ENCODE assay signal across 23 mouse cellular contexts in the genomic region with DNA sequence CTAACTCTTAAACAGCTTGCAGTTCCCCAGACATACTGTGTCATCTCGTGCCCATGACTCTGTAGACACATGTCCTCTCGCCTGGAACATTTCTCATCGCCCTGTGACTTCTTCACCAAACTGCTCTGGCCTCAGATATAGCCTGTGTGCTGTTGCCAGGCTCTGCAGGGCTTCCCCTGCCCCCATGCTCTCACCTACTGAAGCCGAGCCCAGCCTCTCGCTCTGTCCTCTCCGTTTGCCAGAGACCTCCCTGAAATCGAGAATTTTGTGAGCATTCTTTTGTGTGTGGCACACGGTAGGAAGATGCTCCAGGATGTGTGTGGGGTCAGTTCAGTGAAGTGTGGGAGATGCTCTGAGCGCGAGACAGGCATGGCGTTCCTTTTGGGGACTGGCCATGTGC.
DNase-seq lines count a peak whose midpoint lies in the region; ATAC-seq and TF ChIP-seq lines count a peak whose summit lies in the region.
"Had no signal": no experiment of that assay in that cellular context is flagged by ENCODE, and none has a peak within 500 bp of the region (broad histone marks: within the 10 kb centered on the region; RNA-seq: fewer than 3 reads in every experiment).

No protein-coding gene starts in this region.

- no peak overlapping the region for H3K9ac ChIP-seq in kidney, embryonic 15.5 days
- peak overlapping the region; percentile 15; the same call in 1 of the 2 replicates for H3K9ac ChIP-seq in ES-E14 (ENCODE audit: insufficient read depth, low read depth, low read length, poor library complexity, severe bottlenecking)
- H3K9ac ChIP-seq: embryonic facial prominence, embryonic 13.5 days; embryonic facial prominence, embryonic 15.5 days; forebrain, embryonic 12.5 days had no signal

- WGBS in kidney, embryonic 15.5 days, result 75% methylated on average over 11 of the region's 11 CpGs

- no peak overlapping the region for H3K27ac ChIP-seq in kidney, embryonic 15.5 days
- no peak overlapping the region for H3K27ac ChIP-seq in ES-E14 (ENCODE audit: insufficient read depth, low read depth, low read length, poor library complexity, severe bottlenecking)
- H3K27ac ChIP-seq: embryonic facial prominence, embryonic 13.5 days; embryonic facial prominence, embryonic 15.5 days; forebrain, embryonic 10.5 days; forebrain, embryonic 12.5 days had no signal

- no peaks in the 10 kb centered on the region for H3K9me3 ChIP-seq in kidney, embryonic 15.5 days (replicated peaks)
- H3K9me3 ChIP-seq in ES-E14 (ENCODE audit: control insufficient read depth, insufficient read depth, low read depth, low read length), result no peaks in the 10 kb centered on the region
- H3K9me3 ChIP-seq: embryonic facial prominence, embryonic 13.5 days; embryonic facial prominence, embryonic 15.5 days; forebrain, embryonic 10.5 days; forebrain, embryonic 12.5 days had no signal

- no peak overlapping the region for H3K4me3 ChIP-seq in kidney, embryonic 15.5 days (replicated peaks)
- no peak overlapping the region for H3K4me3 ChIP-seq in ES-E14 (ENCODE audit: insufficient read depth in 1 of 2, low read depth in 1 of 2, low read length in 2 of 2, poor library complexity in 1 of 2, severe bottlenecking in 1 of 2)
- H3K4me3 ChIP-seq: embryonic facial prominence, embryonic 13.5 days; embryonic facial prominence, embryonic 15.5 days; erythroblast, embryonic 14.5 days; forebrain, embryonic 10.5 days; forebrain, embryonic 12.5 days had no signal

- no peaks in the 10 kb centered on the region for H3K27me3 ChIP-seq in kidney, embryonic 15.5 days
- H3K27me3 ChIP-seq: CH12.LX; embryonic facial prominence, embryonic 13.5 days; embryonic facial prominence, embryonic 15.5 days; forebrain, embryonic 12.5 days had no signal

- H3K4me2 ChIP-seq in kidney, embryonic 15.5 days, result no peak overlapping the region
- H3K4me2 ChIP-seq: embryonic facial prominence, embryonic 13.5 days; embryonic facial prominence, embryonic 15.5 days; forebrain, embryonic 12.5 days had no signal

- H3K4me1 ChIP-seq in kidney, embryonic 15.5 days, result peaks cover 16% of the 10 kb centered on the region
- peaks cover 11 to 27% of the 10 kb centered on the region in 2 experiments for H3K4me1 ChIP-seq in ES-E14 (ENCODE audit: control insufficient read depth in 2 of 2, insufficient read depth in 2 of 2, low read length in 2 of 2, poor library complexity in 1 of 2)

- H3K36me3 ChIP-seq in kidney, embryonic 15.5 days, result no peaks in the 10 kb centered on the region
- H3K36me3 ChIP-seq in ES-E14 (ENCODE audit: control insufficient read depth, insufficient read depth, low read length, poor library complexity, severe bottlenecking), result peaks cover 22% of the 10 kb centered on the region; the same call in 1 of the 2 replicates
- H3K36me3 ChIP-seq: forebrain, embryonic 12.5 days had no signal

- ATAC-seq in cerebellum, adult (ENCODE audit: insufficient number of reproducible peaks, low FRiP score, low TSS enrichment), result peak; percentile 28
- 0 out of 2 replicates have a peak, but pooled peaks have one; percentile 18 for ATAC-seq in kidney, embryonic 15.5 days (replicated peaks; ENCODE audit: low FRiP score)
- ATAC-seq: CD4-positive, CD25-positive, alpha-beta regulatory T cell, adult 4 months; forebrain, embryonic 14.5 days; forebrain, embryonic 16.5 days had no signal

- no peak for DNase-seq in cerebellum, adult 8-10 months
- peak; percentile 45 to 70 for DNase-seq in cerebellum, postnatal 14 days
- no peak for DNase-seq in cerebellum, adult 18-20 months
- DNase-seq in kidney, postnatal 14 days, result no peak
- DNase-seq in ES-E14 (ENCODE audit: low read depth, low spot score), result no peak
- DNase-seq: adrenal gland, adult 2 months; adrenal gland, postnatal 10 days; adrenal gland, postnatal 25 days; B cell, adult 2 months; cerebellum, adult 11-12 months; cerebellum, adult 9-10 months; embryo, embryonic 11 days had no signal

- in situ Hi-C loops in ES-E14 (cut with MboI; ENCODE audit: low sequenced_read_pairs in 2 of 2, unreplicated experiment in 2 of 2), result no loop called here

TF ChIP-seq in ES-E14, 5 proteins besides CTCF, POLR2A, EP300 and RAD21:
- no peak for TF ChIP-seq ZC3H11A (IDR thresholded peaks at IDR 0.05; ENCODE audit: borderline replicate concordance, low read depth, low read length)
- no peak for TF ChIP-seq HCFC1 (IDR thresholded peaks at IDR 0.05; ENCODE audit: borderline replicate concordance, insufficient read depth, low read length)
- TF ChIP-seq CHD2 (IDR thresholded peaks at IDR 0.05; ENCODE audit: low read depth, low read length), result no peak
- TF ChIP-seq ZNF384 (IDR thresholded peaks at IDR 0.05; ENCODE audit: low read depth, low read length), result no peak
- no peak for TF ChIP-seq MAFK (IDR thresholded peaks at IDR 0.05; ENCODE audit: insufficient read depth, low read depth, low read length)

Comparison
In these comparisons a context has a peak if more than half of its experiments do, and no peak if none do; other contexts are left out.
1. DNase-seq: peak in cerebellum, postnatal 14 days (2 of 2); none in cerebellum, adult 8-10 months (single experiment), cerebellum, adult 18-20 months (0 of 2), kidney, postnatal 14 days (single experiment) and ES-E14 (single experiment).